In genomic region chr12:84060946-84061345, GRCm38 (mm10) we compare ENCODE assay signal across 11 mouse cellular contexts. TPM values are rescaled to one million over a fixed set of nuclear protein-coding genes. Genes with fewer than 3 reads are reported as not detected.
DNase-seq lines count a peak whose midpoint lies in the region; ATAC-seq lines count a peak whose summit lies in the region.
"Had no signal": no experiment of that assay in that cellular context is flagged by ENCODE, and none has a peak within 500 bp of the region (broad histone marks: within the 10 kb centered on the region; RNA-seq: fewer than 3 reads in every experiment).

No protein-coding gene starts in this region.

- no peaks in the 10 kb centered on the region for H3K36me3 ChIP-seq in midbrain, embryonic 11.5 days (ENCODE audit: control insufficient read depth, insufficient read depth, low read length)
- no peaks in the 10 kb centered on the region for H3K36me3 ChIP-seq in midbrain, embryonic 16.5 days (ENCODE audit: control insufficient read depth, insufficient read depth, low read length)

- no peak for DNase-seq in frontal cortex, postnatal 14 days (ENCODE audit: low spot score in 2 of 2)
- peak; percentile 86 for DNase-seq in midbrain, embryonic 11.5 days (ENCODE audit: low spot score, missing footprints)
- peak; percentile 40 for DNase-seq in retina, postnatal 1 day
- no peak for DNase-seq in frontal cortex, postnatal 36 days (ENCODE audit: low spot score in 2 of 2)

- H3K4me2 ChIP-seq in midbrain, embryonic 11.5 days = no peak overlapping the region
- H3K4me2 ChIP-seq in midbrain, embryonic 16.5 days (ENCODE audit: low read length) = no peak overlapping the region
- H3K4me2 ChIP-seq: forebrain, embryonic 13.5 days had no signal

- no peaks in the 10 kb centered on the region for H3K4me1 ChIP-seq in midbrain, embryonic 11.5 days (ENCODE audit: control insufficient read depth, insufficient read depth, low read length)
- H3K4me1 ChIP-seq in midbrain, embryonic 16.5 days (ENCODE audit: control insufficient read depth, insufficient read depth, low read length) = no peaks in the 10 kb centered on the region
- H3K4me1 ChIP-seq: forebrain, embryonic 13.5 days had no signal

- H3K27ac ChIP-seq in midbrain, embryonic 11.5 days (ENCODE audit: low read depth, low read length) = no peak overlapping the region
- no peak overlapping the region for H3K27ac ChIP-seq in midbrain, embryonic 16.5 days (ENCODE audit: low read length)
- H3K27ac ChIP-seq: forebrain, embryonic 13.5 days had no signal

- H3K4me3 ChIP-seq in midbrain, embryonic 11.5 days (ENCODE audit: low read depth, low read length) = no peak overlapping the region
- H3K4me3 ChIP-seq in midbrain, embryonic 16.5 days (ENCODE audit: low read depth, low read length) = no peak overlapping the region
- H3K4me3 ChIP-seq: forebrain, embryonic 13.5 days; myocyte had no signal

- 32% methylated on average over 2 of the region's 2 CpGs for WGBS in midbrain, embryonic 11.5 days
- WGBS in midbrain, embryonic 16.5 days = 39% methylated on average over 2 of the region's 2 CpGs

- H3K9me3 ChIP-seq in midbrain, embryonic 11.5 days (ENCODE audit: control insufficient read depth, low read length) = no peaks in the 10 kb centered on the region; the same call in 1 of the 2 replicates
- no peaks in the 10 kb centered on the region for H3K9me3 ChIP-seq in midbrain, embryonic 16.5 days (replicated peaks; ENCODE audit: control insufficient read depth, low read length, poor library complexity, severe bottlenecking)

- H3K27me3 ChIP-seq in midbrain, embryonic 11.5 days (ENCODE audit: control insufficient read depth, insufficient read depth, low read length) = no peaks in the 10 kb centered on the region
- no peaks in the 10 kb centered on the region; the same call in 1 of the 2 replicates for H3K27me3 ChIP-seq in midbrain, embryonic 16.5 days (ENCODE audit: control insufficient read depth, insufficient read depth, low read depth, low read length)
- H3K27me3 ChIP-seq: forebrain, embryonic 13.5 days had no signal

- no peak overlapping the region for H3K9ac ChIP-seq in midbrain, embryonic 11.5 days (ENCODE audit: low read length)
- no peak overlapping the region for H3K9ac ChIP-seq in midbrain, embryonic 16.5 days (ENCODE audit: low read depth, low read length)
- H3K9ac ChIP-seq: forebrain, embryonic 13.5 days had no signal

- peak; percentile 64; the same call in 1 of the 2 replicates for ATAC-seq in frontal cortex, adult (ENCODE audit: low TSS enrichment)
- no peak for ATAC-seq in midbrain, embryonic 11.5 days (ENCODE audit: low FRiP score)
- no peak for ATAC-seq in midbrain, embryonic 16.5 days
- peak; percentile 77; the same call in 1 of the 2 replicates for ATAC-seq in common myeloid progenitor, adult 5-6 weeks (replicated peaks; ENCODE audit: low read depth, poor library complexity, severe bottlenecking)
- ATAC-seq in activated CD4-positive, CD25-positive, alpha-beta regulatory T cell, adult 4 months = no peak
- ATAC-seq: forebrain, embryonic 13.5 days had no signal

RNA-seq across cellular contexts. Expression of gene Acot5, which starts 8.2 kb away (rescaled TPM):
- not detected in 2 replicates for polyA plus RNA-seq in midbrain, embryonic 11.5 days (2014; fragmentation: Nextera tagmentation; extraction: Ambion mirVana)
- 0.22 and 0.31 TPM in 2 replicates for polyA plus RNA-seq in midbrain, embryonic 16.5 days (2015; fragmentation: Nextera tagmentation; extraction: Ambion mirVana)
- not detected in 2 replicates for total RNA-seq in common myeloid progenitor, adult 5-6 weeks (2017)
- polyA plus RNA-seq in activated CD4-positive, CD25-positive, alpha-beta regulatory T cell, adult 4 months (2017; shearing (Covaris generic)) = not detected
- polyA plus RNA-seq: forebrain, embryonic 13.5 days; myocyte; testis, adult 2 months had no signal

RNA-seq across cellular contexts. Expression of gene Acot3, which starts 9.0 kb away (rescaled TPM):
- polyA plus RNA-seq in midbrain, embryonic 11.5 days (2014; fragmentation: Nextera tagmentation; extraction: Ambion mirVana) = 0.18 and 0.39 TPM in 2 replicates
- 1.4 and 1.8 TPM in 2 replicates for polyA plus RNA-seq in midbrain, embryonic 16.5 days (2015; fragmentation: Nextera tagmentation; extraction: Ambion mirVana)
- total RNA-seq in common myeloid progenitor, adult 5-6 weeks (2017) = not detected in 2 replicates
- polyA plus RNA-seq in activated CD4-positive, CD25-positive, alpha-beta regulatory T cell, adult 4 months (2017; shearing (Covaris generic)) = not detected
- polyA plus RNA-seq: myocyte; testis, adult 2 months had no signal

RNA-seq across cellular contexts. Expression of gene Gm49366, which starts 22.2 kb away (rescaled TPM):
- not detected in 2 replicates for polyA plus RNA-seq in midbrain, embryonic 11.5 days (2014; fragmentation: Nextera tagmentation; extraction: Ambion mirVana)
- polyA plus RNA-seq in midbrain, embryonic 16.5 days (2015; fragmentation: Nextera tagmentation; extraction: Ambion mirVana) = not detected in 2 replicates
- total RNA-seq in common myeloid progenitor, adult 5-6 weeks (2017) = not detected in 2 replicates
- not detected for polyA plus RNA-seq in activated CD4-positive, CD25-positive, alpha-beta regulatory T cell, adult 4 months (2017; shearing (Covaris generic))
- polyA plus RNA-seq: forebrain, embryonic 13.5 days; myocyte; testis, adult 2 months had no signal

RNA-seq across cellular contexts. Expression of gene Acot4, which starts 22.8 kb away (rescaled TPM):
- 0.10 and 0.22 TPM in 2 replicates for polyA plus RNA-seq in midbrain, embryonic 11.5 days (2014; fragmentation: Nextera tagmentation; extraction: Ambion mirVana)
- 0.59 and 0.67 TPM in 2 replicates for polyA plus RNA-seq in midbrain, embryonic 16.5 days (2015; fragmentation: Nextera tagmentation; extraction: Ambion mirVana)
- not detected in 2 replicates for total RNA-seq in common myeloid progenitor, adult 5-6 weeks (2017)
- polyA plus RNA-seq in activated CD4-positive, CD25-positive, alpha-beta regulatory T cell, adult 4 months (2017; shearing (Covaris generic)) = not detected
- polyA plus RNA-seq: myocyte had no signal

RNA-seq across cellular contexts. Expression of gene Acot6, which starts 39.5 kb away (rescaled TPM):
- 1.2 and 1.6 TPM in 2 replicates for polyA plus RNA-seq in midbrain, embryonic 11.5 days (2014; fragmentation: Nextera tagmentation; extraction: Ambion mirVana)
- 0.98 and 1.2 TPM in 2 replicates for polyA plus RNA-seq in midbrain, embryonic 16.5 days (2015; fragmentation: Nextera tagmentation; extraction: Ambion mirVana)
- total RNA-seq in common myeloid progenitor, adult 5-6 weeks (2017) = 1.6 and 2.5 TPM in 2 replicates
- under 1 TPM; 0.61 to 0.89 TPM for polyA plus RNA-seq in activated CD4-positive, CD25-positive, alpha-beta regulatory T cell, adult 4 months (2017; shearing (Covaris generic))

Comparison
In these comparisons a context has a peak if more than half of its experiments do, and no peak if none do; other contexts are left out.
1. ATAC-seq: peak in frontal cortex, adult (single experiment) and common myeloid progenitor, adult 5-6 weeks (single experiment); none in midbrain, embryonic 11.5 days (single experiment), midbrain, embryonic 16.5 days (single experiment) and activated CD4-positive, CD25-positive, alpha-beta regulatory T cell, adult 4 months (single experiment).
2. DNase-seq: peak in midbrain, embryonic 11.5 days (single experiment) and retina, postnatal 1 day (single experiment); none in frontal cortex, postnatal 14 days (0 of 2) and frontal cortex, postnatal 36 days (0 of 2).